Comparison of ENCODE assay signal across 21 mouse cellular contexts in the genomic region with DNA sequence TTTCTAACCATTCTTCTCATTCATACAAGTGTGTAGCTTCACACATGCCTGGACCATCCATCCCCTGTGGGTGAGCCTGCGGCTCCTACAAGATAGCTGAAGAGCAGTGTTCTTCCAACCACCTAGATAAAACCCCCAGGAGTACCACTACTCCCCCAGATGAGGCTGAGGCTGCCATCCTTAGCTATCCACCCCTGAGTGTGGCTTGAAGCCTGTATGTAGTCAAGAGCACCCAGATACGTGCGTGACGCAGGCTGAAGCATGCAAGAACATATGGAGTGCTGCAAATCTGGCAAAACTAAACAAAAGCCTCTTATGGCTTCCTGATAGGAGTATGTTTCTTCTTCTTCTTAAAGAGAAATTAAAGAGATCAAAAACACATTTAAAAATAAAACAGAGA.
DNase-seq lines count a peak whose midpoint lies in the region; TF ChIP-seq lines count a peak whose summit lies in the region.
"Had no signal": no experiment of that assay in that cellular context is flagged by ENCODE, and none has a peak within 500 bp of the region (broad histone marks: within the 10 kb centered on the region; RNA-seq: fewer than 3 reads in every experiment).

No protein-coding gene starts in this region.

- H3K4me1 ChIP-seq in MEL (ENCODE audit: control insufficient read depth in 1 of 2, insufficient read depth in 2 of 2, low read length in 2 of 2), result no peaks in the 10 kb centered on the region
- H3K4me1 ChIP-seq: liver, embryonic 12.5 days had no signal

- H3K9me3 ChIP-seq in MEL (replicated peaks; ENCODE audit: insufficient read depth, low read length), result no peaks in the 10 kb centered on the region
- H3K9me3 ChIP-seq: forebrain, embryonic 10.5 days; hindbrain, embryonic 10.5 days; limb, embryonic 13.5 days; liver, embryonic 12.5 days had no signal

- no peak for TF ChIP-seq EP300 in MEL (IDR thresholded peaks at IDR 0.05; ENCODE audit: low read depth in 1 of 2, low read length in 2 of 2)

- no peaks in the 10 kb centered on the region for H3K36me3 ChIP-seq in MEL (ENCODE audit: control insufficient read depth in 1 of 2, insufficient read depth in 2 of 2, low read length in 2 of 2)
- H3K36me3 ChIP-seq: liver, embryonic 12.5 days had no signal

- TF ChIP-seq POLR2A in MEL (IDR thresholded peaks at IDR 0.05; ENCODE audit: control insufficient read depth in 1 of 2, insufficient read depth in 1 of 2, low read depth in 1 of 2, low read length in 2 of 2, poor library complexity in 1 of 2), result no peak

- H3K79me2 ChIP-seq in MEL (ENCODE audit: control insufficient read depth, insufficient read depth, low read length, poor library complexity), result no peaks in the 10 kb centered on the region

- peak; percentile 36 to 64 for DNase-seq in frontal cortex, adult 2 months (ENCODE audit: extremely low spot score in 1 of 2, low spot score in 1 of 2)
- no peak for DNase-seq in frontal cortex, postnatal 14 days (ENCODE audit: low spot score in 2 of 2)
- DNase-seq in right cerebral cortex, adult 18-20 months, result peak; percentile 59
- no peak for DNase-seq in right cerebral cortex, postnatal 10 days (ENCODE audit: low spot score in 2 of 2)
- DNase-seq in MEL (ENCODE audit: low read depth, low spot score) (no peak), MN1 (ENCODE audit: low spot score) (no peak)
- peak; percentile 21 for DNase-seq in naive thymus-derived CD4-positive, alpha-beta T cell, adult 2 months (ENCODE audit: low read depth)
- DNase-seq: adrenal gland, postnatal 25 days; B cell, adult 2 months; cerebellum, adult 9-10 months; gastrocnemius, postnatal 14 days; kidney, adult 9 months; kidney, postnatal 14 days; layer of hippocampus, postnatal 36 days; lung, adult 2 months; lung, postnatal 14 days had no signal

- no peak overlapping the region for H3K9ac ChIP-seq in MEL (ENCODE audit: control insufficient read depth, low read depth, low read length, poor library complexity, severe bottlenecking)
- H3K9ac ChIP-seq: limb, embryonic 13.5 days; liver, embryonic 12.5 days had no signal

- TF ChIP-seq CTCF in MEL (IDR thresholded peaks at IDR 0.05 in 2 of 3, conservative IDR thresholded peaks at IDR 0.05 in 1 of 3; ENCODE audit: control insufficient read depth in 1 of 3, insufficient read depth in 1 of 3, low read depth in 2 of 3, low read length in 3 of 3, poor library complexity in 1 of 3, severe bottlenecking in 1 of 3), result no peak

- H3K27ac ChIP-seq in MEL (ENCODE audit: control insufficient read depth, low read depth, low read length), result no peak overlapping the region
- H3K27ac ChIP-seq: forebrain, embryonic 10.5 days; hindbrain, embryonic 10.5 days; limb, embryonic 13.5 days; liver, embryonic 12.5 days; stomach, postnatal 0 days had no signal

- H3K27me3 ChIP-seq in MEL (ENCODE audit: control insufficient read depth in 1 of 2, insufficient read depth in 2 of 2, low read length in 2 of 2), result peaks cover 0 to 2% of the 10 kb centered on the region in 2 experiments; a peak in 2 of 4 replicates
- H3K27me3 ChIP-seq: limb, embryonic 13.5 days had no signal

- peak overlapping the region; percentile 23 to 32; a peak in 2 of 4 replicates for H3K4me3 ChIP-seq in MEL (ENCODE audit: control insufficient read depth in 1 of 2, insufficient read depth in 1 of 2, low read depth in 2 of 2, low read length in 2 of 2)
- H3K4me3 ChIP-seq: forebrain, embryonic 10.5 days; hindbrain, embryonic 10.5 days; limb, embryonic 13.5 days; liver, embryonic 12.5 days had no signal

- no peak for TF ChIP-seq RAD21 in MEL (IDR thresholded peaks at IDR 0.05; ENCODE audit: low read depth, low read length)

TF ChIP-seq in MEL, 35 proteins besides CTCF, POLR2A, EP300 and RAD21:
- no peak for TF ChIP-seq GATA1 (IDR thresholded peaks at IDR 0.05; ENCODE audit: low read depth, low read length)
- no peak for TF ChIP-seq USF1 (IDR thresholded peaks at IDR 0.05; ENCODE audit: low read depth, low read length)
- TF ChIP-seq MYB (IDR thresholded peaks at IDR 0.05; ENCODE audit: low read depth, low read length), result no peak
- no peak for TF ChIP-seq JUND (IDR thresholded peaks at IDR 0.05; ENCODE audit: low read depth, low read length)
- no peak for TF ChIP-seq RCOR1 (IDR thresholded peaks at IDR 0.05; ENCODE audit: low read depth, low read length)
- no peak for TF ChIP-seq SIN3A (IDR thresholded peaks at IDR 0.05; ENCODE audit: low read length)
- TF ChIP-seq MEF2A (IDR thresholded peaks at IDR 0.05; ENCODE audit: extremely low read depth, insufficient replicate concordance, low read depth, low read length, poor library complexity, severe bottlenecking), result no peak
- TF ChIP-seq MAX (IDR thresholded peaks at IDR 0.05; ENCODE audit: low read length), result no peak
- no peak for TF ChIP-seq BHLHE40 (IDR thresholded peaks at IDR 0.05; ENCODE audit: borderline replicate concordance, low read depth, low read length)
- no peak for TF ChIP-seq TBP (IDR thresholded peaks at IDR 0.05; ENCODE audit: low read depth, low read length)
- no peak for TF ChIP-seq ZNF384 (IDR thresholded peaks at IDR 0.05; ENCODE audit: low read depth, low read length)
- TF ChIP-seq MYC (IDR thresholded peaks at IDR 0.05; ENCODE audit: low read depth, low read length), result no peak
- no peak for TF ChIP-seq GABPA (IDR thresholded peaks at IDR 0.05; ENCODE audit: low read depth, low read length)
- TF ChIP-seq POLR2AphosphoS5 (IDR thresholded peaks at IDR 0.05; ENCODE audit: borderline replicate concordance, low read depth, low read length), result no peak
- TF ChIP-seq USF2 (IDR thresholded peaks at IDR 0.05; ENCODE audit: borderline replicate concordance in 1 of 2, insufficient read depth in 1 of 2, low read depth in 1 of 2, low read length in 2 of 2), result no peak

Comparison
In these comparisons a context has a peak if more than half of its experiments do, and no peak if none do; other contexts are left out.
1. DNase-seq: peak in frontal cortex, adult 2 months (2 of 2), right cerebral cortex, adult 18-20 months (single experiment) and naive thymus-derived CD4-positive, alpha-beta T cell, adult 2 months (single experiment); none in frontal cortex, postnatal 14 days (0 of 2), right cerebral cortex, postnatal 10 days (0 of 2), MEL (single experiment) and MN1 (single experiment).